Mouse (Mus musculus) frontal cortex, adult (tissue): ENCODE results near the gene Rgs16.
"Not testable (repeated sequence)": the region's sequence is repeated elsewhere in the genome, so short reads cannot be mapped to it uniquely, and the experiment has no call there.

Experiments
- ATAC-seq: cut with Nextera tagmentation; 2 replicates; pipeline ENCODE4 v1.9.2; 2017; ENCODE audit warnings: mild to moderate bottlenecking, moderate library complexity, mixed read lengths; ENCODE audit not compliant: low TSS enrichment

The Rgs16 gene

DNA sequence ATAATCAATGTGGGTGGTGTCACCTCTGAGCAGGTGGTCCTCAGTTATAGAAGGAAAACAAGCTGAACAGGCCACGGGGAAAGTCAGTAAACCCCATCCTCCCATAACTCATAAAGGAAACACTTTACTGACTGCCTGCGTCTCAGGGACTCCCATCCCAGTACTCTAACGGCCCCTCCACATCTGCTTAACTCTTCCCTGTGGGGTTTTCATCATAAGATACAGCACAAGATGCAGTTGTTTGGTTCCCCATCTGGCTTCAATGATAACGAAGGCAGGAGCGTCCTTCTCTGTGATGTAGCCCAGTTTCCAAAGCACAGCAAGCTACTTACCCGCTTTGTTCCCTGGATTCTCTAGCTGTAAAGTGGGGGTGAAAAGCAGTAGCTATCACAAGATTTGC, 9.9 kb downstream of the Rgs16 start:
- ATAC-seq: no peak

DNA sequence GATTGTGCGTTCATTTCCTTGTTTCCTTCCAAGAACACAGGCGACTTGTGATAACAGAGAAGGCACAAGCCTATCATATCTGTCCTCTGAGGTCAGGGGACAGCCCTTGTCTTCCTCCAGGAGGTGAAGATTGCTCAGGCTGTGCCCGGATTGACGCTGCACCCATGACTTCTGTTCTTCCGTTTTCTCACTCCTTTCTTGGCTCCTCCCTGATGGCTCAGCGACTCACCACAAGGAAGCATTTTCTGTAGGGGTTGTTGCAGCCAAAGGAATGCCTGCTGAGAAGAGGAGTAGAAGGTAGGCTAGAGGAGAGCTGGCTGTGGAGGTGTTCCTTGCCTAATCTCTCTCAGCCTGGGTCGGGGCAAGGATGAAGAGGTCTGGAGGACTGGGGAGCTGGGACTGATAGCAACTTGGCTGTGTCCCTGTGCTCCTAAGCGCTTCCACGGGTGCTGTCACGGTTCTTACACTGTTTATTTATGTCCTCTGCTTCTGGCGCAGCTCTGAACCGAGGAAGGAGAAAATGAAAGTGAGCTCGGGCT, 11.7 kb downstream of the Rgs16 start:
- ATAC-seq: peak; percentile 80

DNA sequence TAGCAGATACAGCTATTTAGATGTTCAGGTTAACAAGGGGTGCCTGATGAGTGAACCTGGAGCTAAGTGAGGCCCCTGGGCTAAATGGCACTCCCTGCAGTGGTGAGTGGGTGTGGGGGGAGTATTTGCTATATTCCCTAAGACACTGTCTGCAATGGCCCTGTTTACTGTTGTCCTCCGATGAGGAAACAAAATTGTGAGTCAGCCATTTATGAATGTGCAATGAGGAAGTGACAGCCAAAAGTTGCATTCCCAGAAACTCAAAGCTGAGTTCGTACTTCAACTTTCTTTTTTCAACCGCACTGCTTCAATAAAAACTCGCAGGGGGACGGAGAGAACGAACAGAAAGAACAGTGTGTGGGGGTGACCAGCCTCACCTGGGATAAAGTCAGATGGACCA, 12.4 kb downstream of the Rgs16 start:
- ATAC-seq: no peak; the same call in 1 of the 2 replicates

DNA sequence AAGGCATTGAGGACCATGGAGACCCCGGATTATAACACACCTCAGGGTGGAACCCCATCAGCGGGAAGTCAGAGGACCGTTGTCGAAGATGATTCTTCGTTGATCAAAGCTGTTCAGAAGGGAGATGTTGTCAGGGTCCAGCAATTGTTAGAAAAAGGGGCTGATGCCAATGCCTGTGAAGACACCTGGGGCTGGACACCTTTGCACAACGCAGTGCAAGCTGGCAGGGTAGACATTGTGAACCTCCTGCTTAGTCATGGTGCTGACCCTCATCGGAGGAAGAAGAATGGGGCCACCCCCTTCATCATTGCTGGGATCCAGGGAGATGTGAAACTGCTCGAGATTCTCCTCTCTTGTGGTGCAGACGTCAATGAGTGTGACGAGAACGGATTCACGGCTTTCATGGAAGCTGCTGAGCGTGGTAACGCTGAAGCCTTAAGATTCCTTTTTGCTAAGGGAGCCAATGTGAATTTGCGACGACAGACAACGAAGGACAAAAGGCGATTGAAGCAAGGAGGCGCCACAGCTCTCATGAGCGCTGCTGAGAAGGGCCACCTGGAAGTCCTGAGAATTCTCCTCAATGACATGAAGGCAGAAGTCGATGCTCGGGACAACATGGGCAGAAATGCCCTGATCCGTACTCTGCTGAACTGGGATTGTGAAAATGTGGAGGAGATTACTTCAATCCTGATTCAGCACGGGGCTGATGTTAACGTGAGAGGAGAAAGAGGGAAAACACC, 13.7 kb downstream of the Rgs16 start:
- ATAC-seq: no peak

DNA sequence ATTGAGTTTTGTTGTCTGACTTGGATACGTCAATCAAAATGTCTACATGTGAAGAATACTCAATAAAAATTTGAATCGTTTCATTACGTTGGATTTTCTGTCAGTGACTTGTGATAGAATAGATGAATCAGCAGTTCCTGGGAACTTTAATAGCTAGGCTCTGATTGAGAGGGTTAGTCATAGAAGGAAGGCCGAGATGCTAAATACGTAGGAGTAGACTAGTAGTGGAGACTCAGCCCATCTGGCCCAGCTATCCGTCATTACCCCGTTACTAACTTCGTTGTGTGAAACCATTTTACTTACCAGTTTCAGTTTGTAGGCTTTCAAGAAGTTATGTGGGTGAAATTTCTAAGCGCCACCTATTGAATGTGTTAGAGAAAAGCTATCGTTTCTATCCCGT, 24.0 kb downstream of the Rgs16 start:
- peak; percentile 61; the same call in 1 of the 2 replicates for ATAC-seq

DNA sequence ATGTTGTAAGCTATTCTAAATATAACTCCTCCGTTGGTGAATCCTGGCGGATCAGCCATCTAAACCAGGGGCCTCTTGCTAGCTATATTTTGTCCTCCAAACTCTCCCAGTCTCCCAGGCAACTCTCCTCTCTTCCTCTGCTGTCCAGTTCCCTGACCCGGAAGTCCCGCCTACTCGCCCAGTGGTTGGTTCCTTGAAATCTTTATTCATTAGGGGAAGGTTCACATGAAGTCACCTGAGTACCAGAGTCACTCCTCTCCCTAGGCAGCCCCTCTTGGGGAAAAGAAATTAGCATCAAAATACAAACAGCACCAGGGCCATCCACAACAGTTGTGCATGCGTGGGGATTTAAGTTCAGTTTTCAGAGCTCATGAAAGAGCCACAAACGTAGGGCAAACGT, 26.1 kb downstream of the Rgs16 start:
- ATAC-seq: peak; percentile 34; the same call in 1 of the 2 replicates

DNA sequence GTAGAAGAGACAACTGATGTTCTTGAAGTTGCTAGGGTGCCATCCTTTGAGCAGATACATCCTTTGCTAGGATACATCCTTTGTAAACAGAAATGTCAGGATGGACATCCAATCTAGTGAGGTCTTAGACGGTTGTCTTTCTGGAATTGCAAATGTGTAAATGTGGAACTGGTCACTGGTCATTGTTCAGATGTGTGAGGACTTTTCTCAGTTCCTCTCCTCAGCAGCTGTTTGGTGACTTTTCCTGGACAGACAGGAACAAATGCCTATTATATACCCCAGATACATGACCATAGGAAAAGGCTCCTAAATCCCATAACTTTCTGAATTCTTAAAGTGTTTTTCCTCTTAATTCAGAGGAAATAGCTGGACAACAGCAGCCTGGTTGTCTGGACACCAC, 27.1 kb downstream of the Rgs16 start:
- ATAC-seq: no peak

DNA sequence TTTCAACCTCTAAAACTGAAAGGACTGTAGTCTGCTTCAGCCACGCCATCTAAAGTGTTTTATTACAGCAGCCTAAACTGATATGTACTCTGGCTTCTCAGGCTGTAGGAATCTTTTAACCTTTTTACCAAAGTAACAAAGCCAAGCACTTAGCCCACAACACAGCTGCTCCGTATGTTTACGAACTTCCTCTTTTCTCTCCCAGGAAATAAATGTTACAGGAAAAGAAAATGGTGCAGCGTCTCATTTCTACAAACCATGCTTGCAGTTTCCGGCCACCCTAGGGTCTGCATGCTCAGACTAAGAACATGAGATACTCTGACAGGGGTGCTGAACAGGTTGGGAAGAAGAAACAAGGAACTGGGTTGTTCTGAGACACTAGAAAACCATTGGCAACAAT, 28.3 kb downstream of the Rgs16 start:
- no peak for ATAC-seq

DNA sequence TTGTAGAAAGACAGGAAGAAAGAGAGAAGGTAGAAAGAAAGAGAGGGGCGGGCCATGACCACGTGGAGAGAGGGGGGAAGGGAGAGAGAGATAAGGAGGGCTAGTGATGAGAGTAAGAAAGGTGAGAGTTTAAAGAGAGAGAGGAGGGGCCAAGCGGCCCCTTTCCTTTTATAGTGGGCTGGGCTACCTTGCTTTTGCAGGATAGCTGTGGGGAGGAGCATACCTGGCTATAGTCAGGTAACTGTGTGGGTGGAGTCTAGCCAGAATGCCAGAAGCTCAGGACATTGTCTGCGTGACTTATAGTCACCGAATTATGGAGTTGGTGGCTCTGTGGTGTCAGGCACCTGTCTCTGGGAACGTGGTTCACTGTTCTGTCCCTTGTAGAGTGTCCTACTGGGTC, 29.4 kb downstream of the Rgs16 start:
- ATAC-seq: not testable (repeated sequence)

DNA sequence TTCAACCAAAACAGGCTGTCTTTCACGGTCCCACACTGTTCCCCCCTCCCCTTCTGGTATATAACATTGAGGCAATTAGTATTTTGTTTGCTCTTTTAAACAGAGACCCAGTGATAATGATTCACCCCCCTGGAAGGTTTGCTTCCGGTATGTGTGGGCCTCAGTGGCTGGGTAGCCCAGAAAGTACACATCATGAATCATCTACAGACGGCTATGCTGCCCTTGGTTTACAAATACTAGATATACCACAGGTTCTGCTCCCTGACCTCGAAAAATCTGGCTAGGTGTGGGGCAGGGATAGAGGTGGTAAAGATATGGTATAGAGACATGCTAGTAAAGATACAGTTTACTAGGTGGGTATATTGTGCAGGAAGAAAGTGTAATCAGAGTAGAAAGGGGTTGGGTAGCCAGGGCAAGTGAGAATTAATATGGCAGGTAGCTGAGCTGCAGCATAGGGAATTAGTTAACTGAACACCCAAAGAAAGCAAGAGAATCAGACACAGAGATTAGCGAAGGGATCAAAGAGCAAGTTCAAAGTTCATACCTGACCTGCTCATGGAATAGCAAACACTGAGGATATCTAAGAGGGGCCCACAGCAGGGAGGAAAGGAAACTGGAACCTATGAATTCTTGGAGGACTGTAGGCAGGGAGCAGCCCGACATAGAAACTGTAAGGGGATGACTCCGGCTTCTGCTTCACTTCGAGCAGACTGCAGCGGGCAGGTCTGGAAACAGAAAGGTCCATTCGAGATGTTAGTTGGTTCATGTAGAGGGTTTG, 30.0 kb downstream of the Rgs16 start:
- no peak for ATAC-seq

DNA sequence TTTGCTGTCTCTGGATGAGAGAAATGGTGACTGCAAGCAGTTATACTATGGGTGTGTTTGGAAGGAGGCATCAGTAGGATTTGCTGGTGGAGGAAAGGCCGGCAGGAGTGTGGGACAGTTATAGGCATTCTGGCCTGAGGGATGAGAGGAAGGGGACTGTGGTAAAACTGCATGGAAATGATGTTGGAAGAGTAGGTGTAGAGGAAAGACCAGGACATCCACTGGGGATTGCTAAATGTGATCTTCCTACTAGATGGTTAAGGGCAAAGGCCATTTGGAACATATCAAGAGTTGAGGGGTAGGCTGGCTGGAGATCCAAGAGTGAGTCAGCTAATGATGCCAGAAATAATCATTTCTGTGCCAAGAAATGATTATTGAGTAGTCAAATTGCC, 30.6 kb downstream of the Rgs16 start:
- ATAC-seq: no peak

DNA sequence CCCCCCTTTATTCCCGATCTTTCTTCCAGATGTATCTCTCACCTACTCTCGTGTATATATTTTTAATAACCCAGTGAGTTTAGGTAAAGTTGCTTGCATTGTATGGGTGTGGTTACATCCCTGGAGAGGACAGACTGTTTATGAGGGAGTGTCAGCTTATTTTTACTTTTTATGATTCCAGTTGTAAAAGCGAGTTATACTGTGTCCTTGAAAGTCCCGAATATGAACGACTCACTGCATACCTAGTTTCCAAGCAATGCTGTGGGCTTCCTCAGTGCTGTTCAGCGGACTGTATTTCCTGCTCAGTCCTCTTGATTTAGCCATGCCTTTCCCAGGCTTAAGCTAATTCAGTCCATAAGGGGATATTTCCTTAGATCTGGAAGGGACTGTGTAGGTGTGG, 35.0 kb downstream of the Rgs16 start:
- ATAC-seq: no peak

DNA sequence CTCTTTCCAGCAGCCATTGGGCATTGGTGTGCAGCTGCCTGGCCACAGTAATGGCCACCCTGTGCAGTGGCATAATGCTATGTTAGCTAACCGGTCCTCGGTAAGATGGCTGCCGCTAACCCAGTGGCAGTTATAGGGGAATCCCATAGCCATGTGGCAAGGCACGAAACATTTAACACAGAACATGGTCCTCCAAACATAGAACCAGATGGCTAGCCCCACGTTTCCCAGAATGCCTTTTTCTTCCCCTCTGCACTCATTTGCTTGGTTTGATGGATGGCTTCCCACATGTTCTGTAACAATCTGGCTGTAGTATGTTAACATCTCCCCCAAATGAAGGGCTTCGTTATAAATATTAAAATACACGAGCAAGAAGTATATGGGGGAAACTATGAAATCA, 36.1 kb downstream of the Rgs16 start:
- no peak for ATAC-seq

DNA sequence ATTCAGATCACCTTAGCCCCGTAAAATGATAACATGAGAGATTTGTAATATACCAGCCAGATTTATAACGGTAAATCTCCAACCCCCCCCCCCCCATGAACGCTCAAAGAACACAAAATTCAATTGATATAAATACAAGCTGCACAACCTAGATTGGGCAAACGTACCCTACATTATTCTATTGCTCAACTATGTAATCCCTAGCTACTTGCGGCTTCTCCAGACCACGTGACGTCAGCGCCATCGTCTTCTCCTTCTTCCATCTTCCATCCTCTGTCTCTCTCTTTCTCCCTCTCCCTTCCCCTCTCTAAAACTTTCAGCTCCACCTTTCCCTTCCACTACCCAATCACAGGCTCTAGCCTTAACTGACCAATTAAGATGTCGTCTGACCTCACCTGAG, 38.1 kb downstream of the Rgs16 start:
- ATAC-seq: no peak

DNA sequence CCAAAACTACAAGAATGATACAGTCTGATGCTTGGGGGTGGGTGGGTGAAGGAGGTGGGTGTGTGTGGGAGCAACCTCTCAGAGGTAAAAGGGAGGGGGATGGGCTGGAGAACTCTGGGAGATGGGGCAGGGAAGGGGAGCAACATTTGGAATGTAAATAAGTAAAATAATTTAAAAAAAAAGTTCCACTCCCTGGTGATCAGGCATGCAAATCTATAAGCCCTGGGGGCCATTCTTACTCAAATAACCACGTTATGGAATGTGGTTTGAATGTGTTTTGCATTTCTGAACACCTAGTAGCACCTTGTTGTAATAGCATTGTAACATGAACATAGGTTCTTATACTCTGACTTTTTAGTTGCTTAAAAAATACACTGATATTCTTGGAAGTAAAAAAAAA, 43.2 kb downstream of the Rgs16 start:
- no peak for ATAC-seq

DNA sequence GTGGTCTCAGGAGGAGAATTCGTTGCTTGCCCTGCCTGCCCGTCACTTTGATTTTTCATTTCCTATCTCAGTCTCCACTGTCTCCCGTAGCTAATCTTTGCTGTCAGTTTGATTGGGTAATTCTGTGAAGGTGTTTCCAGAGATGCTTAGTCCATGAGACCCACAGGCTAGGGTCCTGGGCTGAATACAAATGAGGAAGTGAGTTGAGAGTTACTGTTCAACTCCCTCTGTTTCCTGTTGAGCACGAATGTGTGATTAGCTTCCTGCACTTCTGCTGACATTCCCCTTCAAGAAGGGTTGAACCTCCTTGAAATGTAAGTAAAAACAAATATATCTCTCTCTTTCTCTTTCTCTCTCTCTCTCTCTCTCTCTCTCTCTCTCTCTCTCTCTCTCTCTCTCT, 45.5 kb downstream of the Rgs16 start:
- no peak for ATAC-seq

DNA sequence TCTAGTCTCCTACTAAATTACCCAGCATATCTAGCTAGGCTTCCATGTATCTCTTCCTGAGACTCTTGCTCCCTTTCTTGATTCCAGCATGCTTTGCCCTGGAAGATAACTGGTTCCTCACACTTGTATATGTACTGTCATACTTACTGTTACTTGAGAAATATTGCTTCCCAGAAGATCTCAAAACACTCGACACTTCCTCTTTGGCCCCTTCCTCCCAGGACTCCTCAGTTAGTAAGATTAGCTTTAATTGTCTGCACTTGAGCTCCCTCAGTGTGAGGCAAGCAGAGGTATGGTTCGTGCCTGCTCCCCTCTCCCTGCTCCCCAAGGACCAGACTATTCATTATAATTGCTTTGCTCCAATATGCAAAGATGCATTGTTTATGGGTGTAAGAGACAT, 50.6 kb downstream of the Rgs16 start:
- ATAC-seq: no peak

DNA sequence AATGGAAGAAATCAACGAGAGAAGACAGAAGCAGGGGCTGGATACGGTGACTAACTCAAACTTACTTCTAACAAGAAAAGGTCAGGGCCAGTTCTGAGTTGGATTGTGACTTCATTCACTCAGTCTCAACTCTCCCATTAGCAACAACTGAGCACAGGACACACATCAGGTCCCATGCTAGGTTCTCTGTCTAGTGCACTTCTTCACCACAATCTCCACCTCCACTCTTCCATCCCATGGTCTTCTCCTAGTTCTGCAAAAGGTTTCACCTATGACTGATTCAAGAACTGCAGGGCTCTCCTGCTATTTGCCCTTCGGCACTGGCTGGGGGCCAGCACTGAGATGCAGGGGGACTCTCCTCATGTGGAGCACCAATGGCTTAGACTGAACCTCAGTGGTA, 54.1 kb downstream of the Rgs16 start:
- ATAC-seq: no peak
